Mouse (Mus musculus) kidney, embryonic 14.5 days (tissue): ENCODE data around the gene Tsc2. TPM values are rescaled to one million over a fixed set of nuclear protein-coding genes. Genes with fewer than 3 reads are reported as not detected.

Source experiments
- ATAC-seq: fragments of 200-750 bp; cut with Nextera tagmentation; 2 replicates; pipeline ENCODE4 v1.8.0; 2017; ENCODE audit warnings: moderate number of reproducible peaks, mild to moderate bottlenecking, moderate TSS enrichment, moderate library complexity; ENCODE audit not compliant: low FRiP score, low TSS enrichment
- H3K27ac ChIP-seq: fragments of 300-500 bp; sonication (generic); 2 replicates; pipeline ENCODE4 v1.5.1; 2014; ENCODE audit warnings: low read depth, mild to moderate bottlenecking, low read length, moderate library complexity, mixed read lengths
- H3K27me3 ChIP-seq: fragments of 300-500 bp; sonication (generic); 2 replicates; pipeline ENCODE4 v1.6.1; 2014; ENCODE audit warnings: mild to moderate bottlenecking, low read length; ENCODE audit not compliant: control insufficient read depth, insufficient read depth
- H3K36me3 ChIP-seq: fragments of 300-500 bp; sonication (generic); 2 replicates; pipeline ENCODE4 v1.6.1; 2014; ENCODE audit warnings: low read length, mixed read lengths; ENCODE audit not compliant: control insufficient read depth, insufficient read depth
- H3K4me1 ChIP-seq: fragments of 300-500 bp; sonication (generic); 2 replicates; pipeline ENCODE4 v1.6.1; 2014; ENCODE audit warnings: low read length, mixed read lengths; ENCODE audit not compliant: control insufficient read depth, insufficient read depth
- H3K4me2 ChIP-seq: fragments of 300-500 bp; sonication (generic); replicated peaks from 2 replicates; pipeline ENCODE4 v1.6.1; 2014; ENCODE audit warnings: low read depth, mild to moderate bottlenecking, low read length
- H3K4me3 ChIP-seq: fragments of 300-500 bp; sonication (generic); 2 replicates; pipeline ENCODE4 v1.5.1; 2014; ENCODE audit warnings: mild to moderate bottlenecking, low read length
- H3K9ac ChIP-seq: fragments of 300-500 bp; sonication (generic); 2 replicates; pipeline ENCODE4 v1.6.1; 2014; ENCODE audit warnings: low read depth, mild to moderate bottlenecking, low read length, moderate library complexity
- H3K9me3 ChIP-seq: fragments of 300-500 bp; sonication (generic); 2 replicates; pipeline ENCODE4 v1.6.1; 2016; ENCODE audit warnings: low read length; ENCODE audit not compliant: control insufficient read depth
- WGBS: fragments of 180-500 bp; shearing (Covaris S2); extraction: QIAGEN DNeasy Blood & Tissue Kit; methylation state at CpG from one replicate; pipeline ENCODE4 v1.1.7; 2014; 5-methylcytosine and 5-hydroxymethylcytosine counted together
- polyA plus RNA-seq: library from polyadenylated mRNA; unstranded; fragments of >200 nt; fragmentation: Nextera tagmentation; extraction: Ambion mirVana; gene quantifications from 2 replicates; pipeline ENCODE4 v1.2.1, GENCODE M21; 2014

The Tsc2 gene
- polyA plus RNA-seq = 48.3 and 55.4 TPM in 2 replicates

- no peaks in the 10 kb centered on the region for H3K9me3 ChIP-seq
- peak within 1 kb of the TSS; percentile 50 for H3K4me2 ChIP-seq
- under 1% methylated on average over 47 of the region's 51 CpGs for WGBS
- H3K27ac ChIP-seq = peak within 1 kb of the TSS; percentile 75
- peaks cover 13% of the 10 kb centered on the region for H3K4me1 ChIP-seq
- H3K27me3 ChIP-seq = no peaks in the 10 kb centered on the region
- peak; percentile 88 for ATAC-seq
- peak within 1 kb of the TSS; percentile 63 for H3K9ac ChIP-seq
- peaks cover 32% of the 10 kb centered on the region for H3K36me3 ChIP-seq
- peak within 1 kb of the TSS; percentile 58 for H3K4me3 ChIP-seq
Measured at GRCm38 (mm10) chr17:24632167-24632812, at the start of gene Tsc2, which contains the start of gene Nthl1. Gene Tsc2 (minus strand): TSS chr17:24632630. Gene Nthl1 (plus strand): TSS chr17:24632680.

DNA sequence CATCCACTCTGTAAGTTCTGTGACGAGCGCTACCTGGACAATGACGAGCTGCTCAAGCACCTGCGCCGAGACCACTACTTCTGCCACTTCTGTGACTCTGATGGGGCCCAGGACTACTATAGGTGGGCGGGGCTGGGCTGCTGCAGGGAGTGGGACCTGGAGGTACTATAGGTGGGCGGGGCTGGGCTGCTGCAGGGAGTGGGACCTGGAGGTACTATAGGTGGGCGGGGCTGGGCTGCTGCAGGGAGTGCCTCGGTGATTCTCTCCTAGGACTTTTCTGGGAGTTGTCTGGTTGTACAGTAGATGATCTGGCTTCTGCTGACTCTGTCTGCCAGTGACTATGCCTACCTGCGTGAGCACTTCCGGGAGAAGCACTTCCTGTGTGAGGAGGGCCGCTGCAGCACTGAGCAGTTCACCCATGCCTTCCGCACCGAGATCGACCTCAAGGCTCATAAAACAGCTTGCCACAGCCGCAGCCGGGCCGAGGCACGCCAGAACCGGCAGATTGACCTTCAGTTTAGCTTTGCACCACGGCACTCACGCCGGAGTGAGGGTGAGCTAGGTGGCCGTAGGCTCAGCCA lies 45.2 kb upstream of the Tsc2 start:
- H3K4me1 ChIP-seq = no peaks in the 10 kb centered on the region
- H3K36me3 ChIP-seq = peaks cover 58% of the 10 kb centered on the region
- ATAC-seq = peak; percentile 46; the same call in 1 of the 2 replicates
- no peak overlapping the region for H3K4me2 ChIP-seq
- no peak overlapping the region for H3K4me3 ChIP-seq
- H3K9me3 ChIP-seq = no peaks in the 10 kb centered on the region
- 85% methylated on average over 24 of the region's 24 CpGs for WGBS
- H3K9ac ChIP-seq = no peak overlapping the region
- H3K27ac ChIP-seq = no peak overlapping the region
- no peaks in the 10 kb centered on the region for H3K27me3 ChIP-seq

DNA sequence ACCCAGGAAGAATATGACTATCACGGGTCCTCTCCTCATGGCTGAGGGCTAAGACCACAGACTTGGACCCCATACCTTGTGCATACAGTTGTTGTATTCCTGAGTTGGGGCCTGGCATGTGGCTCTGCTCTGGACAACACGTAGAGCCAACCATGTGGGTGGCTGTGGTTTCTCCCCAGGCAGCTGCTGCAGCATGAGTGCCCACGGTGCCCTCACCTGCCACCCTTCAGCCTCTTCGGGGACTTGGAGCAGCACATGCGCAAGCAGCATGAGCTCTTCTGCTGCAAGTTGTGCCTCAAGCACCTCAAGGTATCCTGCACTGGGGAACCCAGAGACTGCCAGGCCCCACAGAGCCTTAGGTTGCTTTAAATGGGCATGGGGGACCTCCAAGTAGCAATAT lies 44.4 kb upstream of the Tsc2 start:
- WGBS = 95% methylated on average over 5 of the region's 5 CpGs
- H3K36me3 ChIP-seq = peaks cover 54% of the 10 kb centered on the region
- H3K4me3 ChIP-seq = no peak overlapping the region
- no peak overlapping the region for H3K4me2 ChIP-seq
- no peak overlapping the region for H3K9ac ChIP-seq
- H3K9me3 ChIP-seq = no peaks in the 10 kb centered on the region
- ATAC-seq = no peak
- H3K27ac ChIP-seq = no peak overlapping the region
- H3K4me1 ChIP-seq = peaks cover 5% of the 10 kb centered on the region
- H3K27me3 ChIP-seq = no peaks in the 10 kb centered on the region

DNA sequence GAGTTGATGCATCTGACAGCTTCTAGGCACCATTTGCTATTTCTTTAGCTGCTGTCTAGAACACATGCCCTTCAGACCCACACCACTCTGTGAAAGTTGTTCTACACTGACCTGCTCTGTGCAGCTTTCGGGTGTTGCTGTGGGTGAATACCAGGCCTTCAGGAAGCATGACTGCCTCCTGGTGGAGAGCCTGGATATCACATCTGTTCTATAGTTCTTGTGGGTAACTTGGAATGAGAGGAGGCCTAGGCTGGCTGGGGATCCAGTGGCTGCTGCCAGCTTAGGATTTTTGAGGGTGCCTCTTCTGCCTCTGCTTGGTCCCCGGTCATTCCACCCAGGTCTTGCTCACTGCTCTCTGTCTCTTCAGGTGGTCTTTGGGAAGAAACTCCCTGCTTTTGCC lies 43.8 kb upstream of the Tsc2 start:
- Histone ChIP-seq H3K27me3 (no peaks in the 10 kb centered on the region), H3K4me2 (no peak overlapping the region), H3K4me1 (peaks cover 12% of the 10 kb centered on the region), H3K9me3 (no peaks in the 10 kb centered on the region), H3K36me3 (peaks cover 47% of the 10 kb centered on the region), H3K9ac (no peak overlapping the region), H3K4me3 (no peak overlapping the region), H3K27ac (no peak overlapping the region)
- ATAC-seq = no peak
- 68% methylated on average over 2 of the region's 2 CpGs for WGBS

- Histone ChIP-seq H3K9ac (no peak overlapping the region), H3K4me1 (peaks cover 22% of the 10 kb centered on the region)
- 84% methylated on average over 7 of the region's 7 CpGs for WGBS
Measured at GRCm38 (mm10) chr17:24674277-24674676, 41.8 kb upstream of the Tsc2 start.

GRCm38 (mm10) chr17:24672141-24672540 lies 39.7 kb upstream of the Tsc2 start:
- no peak for ATAC-seq
- H3K4me3 ChIP-seq = no peak overlapping the region
- H3K9me3 ChIP-seq = no peaks in the 10 kb centered on the region
- no peak overlapping the region; the same call in 1 of the 2 replicates for H3K4me2 ChIP-seq
- H3K27me3 ChIP-seq = no peaks in the 10 kb centered on the region
- H3K36me3 ChIP-seq = peaks cover 7% of the 10 kb centered on the region
- H3K27ac ChIP-seq = no peak overlapping the region
- 18% methylated on average over 5 of the region's 5 CpGs for WGBS
- H3K9ac ChIP-seq = 0 out of 2 replicates have a peak overlapping the region, but pooled peaks have one; percentile 32
- H3K4me1 ChIP-seq = peaks cover 26% of the 10 kb centered on the region

More at GRCm38 (mm10) chr17:24674277-24674676, 41.8 kb upstream of the Tsc2 start:
- H3K27me3 ChIP-seq = no peaks in the 10 kb centered on the region
- no peak overlapping the region for H3K4me3 ChIP-seq
- ATAC-seq = no peak
- H3K9me3 ChIP-seq = no peaks in the 10 kb centered on the region
- H3K4me2 ChIP-seq = no peak overlapping the region
- no peak overlapping the region for H3K27ac ChIP-seq
- H3K36me3 ChIP-seq = peaks cover 28% of the 10 kb centered on the region

- no peak for ATAC-seq
- H3K9me3 ChIP-seq = no peaks in the 10 kb centered on the region
- peak overlapping the region; percentile 97; the same call in 1 of the 2 replicates for H3K9ac ChIP-seq
- 69% methylated on average over 5 of the region's 5 CpGs for WGBS
- peaks cover 26% of the 10 kb centered on the region for H3K4me1 ChIP-seq
- no peaks in the 10 kb centered on the region for H3K27me3 ChIP-seq
- no peak overlapping the region for H3K27ac ChIP-seq
- peak overlapping the region; percentile 87 for H3K4me2 ChIP-seq
- no peak overlapping the region for H3K4me3 ChIP-seq
- H3K36me3 ChIP-seq = no peaks in the 10 kb centered on the region; the same call in 1 of the 2 replicates
Measured at GRCm38 (mm10) chr17:24671346-24671745, 38.9 kb upstream of the Tsc2 start.

GRCm38 (mm10) chr17:24670246-24670844 lies 37.9 kb upstream of the Tsc2 start:
- ATAC-seq = no peak
- H3K27me3 ChIP-seq = no peaks in the 10 kb centered on the region
- 9% methylated on average over 8 of the region's 8 CpGs for WGBS
- H3K4me2 ChIP-seq = peak overlapping the region; percentile 87
- peak overlapping the region; percentile 84; the same call in 1 of the 2 replicates for H3K27ac ChIP-seq
- peaks cover 26% of the 10 kb centered on the region for H3K4me1 ChIP-seq
- H3K4me3 ChIP-seq = peak overlapping the region; percentile 98
- H3K36me3 ChIP-seq = no peaks in the 10 kb centered on the region; the same call in 1 of the 2 replicates
- H3K9me3 ChIP-seq = no peaks in the 10 kb centered on the region
- H3K9ac ChIP-seq = peak overlapping the region; percentile 97
